Mouse (Mus musculus): ENCODE results near the gene Stard13.

DNA sequence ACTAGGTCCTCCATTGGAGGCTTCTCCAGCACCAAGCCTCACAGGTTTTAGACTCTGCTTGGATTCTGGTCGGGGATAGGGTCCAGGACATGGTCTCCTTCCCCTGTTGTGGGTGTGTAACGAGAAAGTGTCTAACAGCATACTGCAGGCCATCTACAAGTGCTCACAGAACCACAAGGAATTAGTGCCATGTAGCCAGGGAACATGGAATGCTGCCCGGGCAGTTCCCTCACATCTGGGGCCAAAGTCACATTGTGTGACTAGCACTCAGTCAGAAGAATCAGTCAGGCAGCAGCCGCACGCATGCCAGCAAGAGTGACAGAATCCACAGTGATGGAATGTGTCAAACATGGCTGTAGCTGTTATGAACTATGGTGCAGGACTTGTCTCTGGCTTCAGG lies 67.4 kb downstream of the Stard13 start:
- TF ChIP-seq POLR2A (IDR thresholded peaks at IDR 0.05; ENCODE audit: low read depth, low read length): no peak
- no peak for TF ChIP-seq CTCF (IDR thresholded peaks at IDR 0.05; ENCODE audit: extremely low read depth, insufficient read length, insufficient replicate concordance, low read depth, low read length)
